Mouse (Mus musculus) heart, embryonic 10.5 days (tissue): Measurements from ENCODE around the gene Fbxl21. TPM values are rescaled to one million over a fixed set of nuclear protein-coding genes. Genes with fewer than 3 reads are reported as not detected.

Source experiments
- DNase-seq: peaks from one replicate; pipeline ENCODE4 v3.0.0-alpha.2; 2017; ENCODE audit warnings: low spot score
- H3K27ac ChIP-seq: fragments of 300-500 bp; sonication (generic); 2 replicates; pipeline ENCODE4 v1.5.1; 2016; ENCODE audit warnings: mild to moderate bottlenecking
- H3K27me3 ChIP-seq: fragments of 300-500 bp; sonication (generic); 2 replicates; pipeline ENCODE4 v1.6.1; 2016; ENCODE audit warnings: mild to moderate bottlenecking; ENCODE audit not compliant: poor library complexity, insufficient read depth, severe bottlenecking
- H3K36me3 ChIP-seq: fragments of 300-500 bp; sonication (generic); 2 replicates; pipeline ENCODE4 v1.6.1; 2016; ENCODE audit warnings: mild to moderate bottlenecking, moderate library complexity
- H3K4me1 ChIP-seq: fragments of 300-500 bp; sonication (generic); 2 replicates; pipeline ENCODE4 v1.6.1; 2016; ENCODE audit warnings: mild to moderate bottlenecking
- H3K4me3 ChIP-seq: fragments of 300-500 bp; sonication (generic); 2 replicates; pipeline ENCODE4 v1.5.1; 2016; ENCODE audit warnings: mild to moderate bottlenecking, moderate library complexity
- H3K9me3 ChIP-seq: fragments of 300-500 bp; sonication (generic); 2 replicates; pipeline ENCODE4 v1.6.1; 2016; ENCODE audit warnings: mild to moderate bottlenecking, moderate library complexity
- WGBS: fragments of 180-500 bp; shearing (Covaris S2); methylation state at CpG from one replicate; pipeline ENCODE4 v1.1.7; 2016; 5-methylcytosine and 5-hydroxymethylcytosine counted together
- polyA plus RNA-seq: library from polyadenylated mRNA; unstranded; fragments of >200 nt; fragmentation: Nextera tagmentation; extraction: Ambion mirVana; gene quantifications from 2 replicates; pipeline ENCODE4 v1.2.1, GENCODE M21; 2016

The Fbxl21 gene
- polyA plus RNA-seq, 1 experiment from 2014 or later = 1.1 TPM

DNA sequence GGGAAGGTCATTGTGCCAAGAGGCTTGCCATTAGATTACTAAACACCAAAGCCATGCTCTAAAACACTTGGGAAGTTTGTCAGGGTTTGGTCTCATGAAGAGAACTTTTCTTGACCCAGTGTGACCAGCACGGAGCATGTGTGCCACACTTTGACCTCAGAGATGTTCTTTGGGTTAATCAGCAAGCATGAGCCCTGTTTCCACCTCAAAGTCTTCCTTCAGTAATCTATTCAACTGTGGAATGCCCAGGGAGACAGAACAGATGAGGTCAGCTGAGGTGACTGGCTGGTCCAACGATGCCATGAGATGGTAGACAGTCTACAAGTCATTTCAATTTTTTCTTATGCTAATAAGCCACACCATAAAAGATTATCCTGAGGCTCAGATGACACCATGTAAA lies 12.5 kb upstream of the Fbxl21 start:
- DNase-seq = no peak
- Histone ChIP-seq H3K36me3 (no peaks in the 10 kb centered on the region), H3K9me3 (no peaks in the 10 kb centered on the region; the same call in 1 of the 2 replicates), H3K4me1 (no peaks in the 10 kb centered on the region), H3K27ac (no peak overlapping the region), H3K27me3 (no peaks in the 10 kb centered on the region), H3K4me3 (no peak overlapping the region)
- whole genome bisulfite sequencing = 85% methylated on average over 2 of the region's 2 CpGs

DNA sequence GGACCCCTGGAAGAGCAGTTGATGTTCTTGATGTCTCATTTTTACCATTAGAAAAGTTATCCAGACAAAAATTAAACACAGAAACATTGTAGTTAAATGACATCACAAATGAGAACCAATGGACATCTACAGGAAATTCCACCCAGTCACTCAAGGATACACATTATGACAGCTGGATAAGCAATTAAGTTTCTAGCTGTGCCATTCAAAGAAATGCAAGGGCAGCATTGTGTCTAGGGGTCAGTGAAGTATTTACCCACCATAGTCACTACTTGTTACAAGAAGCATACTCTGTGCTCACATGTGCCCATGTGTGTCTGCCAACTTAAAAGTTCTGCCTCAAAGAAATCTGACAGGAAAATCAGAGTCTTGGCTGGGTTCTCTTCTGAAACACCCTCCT lies 8.7 kb upstream of the Fbxl21 start:
- Histone ChIP-seq H3K36me3 (no peaks in the 10 kb centered on the region), H3K4me3 (no peak overlapping the region), H3K9me3 (no peaks in the 10 kb centered on the region), H3K27ac (no peak overlapping the region), H3K27me3 (no peaks in the 10 kb centered on the region), H3K4me1 (no peaks in the 10 kb centered on the region)
- DNase-seq = no peak

DNA sequence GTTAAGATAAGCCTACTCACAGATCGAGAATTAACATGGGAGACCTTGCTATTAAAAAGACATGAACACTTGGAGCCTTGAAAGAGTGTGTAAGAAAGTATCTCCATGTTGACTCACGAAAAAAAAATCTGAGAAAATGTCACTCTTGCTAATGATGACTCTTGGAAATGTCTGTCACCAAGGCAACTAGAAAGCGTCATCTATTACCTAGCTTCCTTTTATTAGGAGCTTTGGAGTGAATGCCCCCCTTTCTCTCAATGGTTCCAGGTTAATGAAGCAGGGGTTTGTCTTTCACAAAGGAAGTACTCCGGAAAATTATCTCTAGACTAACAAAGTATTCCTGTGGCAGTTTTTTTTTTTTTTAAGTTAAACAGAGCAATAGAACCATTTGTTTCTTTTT lies 6.0 kb upstream of the Fbxl21 start:
- DNase-seq = no peak
- H3K4me1 ChIP-seq = no peaks in the 10 kb centered on the region

DNA sequence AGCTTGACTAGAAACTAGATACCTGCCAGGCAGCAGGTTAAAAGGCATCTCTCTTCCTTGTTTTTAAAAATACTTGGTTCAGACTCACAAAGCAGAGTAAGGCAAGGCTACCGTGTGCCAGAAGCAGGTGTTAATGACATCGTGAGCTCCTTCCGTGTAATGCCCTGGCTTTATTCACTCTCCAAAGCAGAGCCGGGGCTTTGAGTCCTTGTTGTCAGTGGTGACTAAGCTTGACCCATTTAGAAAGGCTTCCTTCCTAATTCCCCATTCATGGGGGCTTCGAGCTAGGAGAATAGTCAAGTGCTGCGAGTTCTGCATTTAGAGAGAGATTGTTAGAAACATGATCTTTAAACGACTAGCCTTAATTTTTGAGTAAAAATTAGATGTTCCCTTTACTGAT lies 5.5 kb upstream of the Fbxl21 start:
- 64% methylated on average over 7 of the region's 7 CpGs for WGBS
- Histone ChIP-seq H3K27ac (no peak overlapping the region), H3K9me3 (no peaks in the 10 kb centered on the region), H3K4me3 (no peak overlapping the region), H3K27me3 (no peaks in the 10 kb centered on the region), H3K4me1 (peaks cover under 1% of the 10 kb centered on the region; the same call in 1 of the 2 replicates), H3K36me3 (no peaks in the 10 kb centered on the region)
- DNase-seq = no peak

More for the DNA sequence above, 6.0 kb upstream of the Fbxl21 start:
- Histone ChIP-seq H3K4me3 (no peak overlapping the region), H3K9me3 (no peaks in the 10 kb centered on the region), H3K27me3 (no peaks in the 10 kb centered on the region), H3K36me3 (no peaks in the 10 kb centered on the region), H3K27ac (no peak overlapping the region)
- 66% methylated on average over 4 of the region's 4 CpGs for WGBS

DNA sequence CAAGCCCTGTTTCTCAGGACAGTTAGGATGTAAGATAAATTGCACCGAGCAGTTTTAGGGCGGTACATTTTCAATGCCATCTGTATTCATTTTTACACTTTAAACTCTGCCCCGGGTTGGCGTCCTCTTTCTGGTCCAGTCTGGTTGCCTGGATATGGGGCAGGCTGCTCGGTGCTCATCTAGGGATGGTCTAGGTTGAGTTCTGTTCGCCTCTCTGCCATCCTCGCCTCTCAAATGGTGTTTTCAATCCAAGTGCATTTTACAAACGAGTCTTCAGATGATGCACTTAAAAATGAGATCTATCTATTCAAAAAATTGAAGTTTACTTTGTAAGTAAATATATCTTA lies 522 bp downstream of the Fbxl21 start:
- peak overlapping the region; percentile 77 for H3K27ac ChIP-seq

DNA sequence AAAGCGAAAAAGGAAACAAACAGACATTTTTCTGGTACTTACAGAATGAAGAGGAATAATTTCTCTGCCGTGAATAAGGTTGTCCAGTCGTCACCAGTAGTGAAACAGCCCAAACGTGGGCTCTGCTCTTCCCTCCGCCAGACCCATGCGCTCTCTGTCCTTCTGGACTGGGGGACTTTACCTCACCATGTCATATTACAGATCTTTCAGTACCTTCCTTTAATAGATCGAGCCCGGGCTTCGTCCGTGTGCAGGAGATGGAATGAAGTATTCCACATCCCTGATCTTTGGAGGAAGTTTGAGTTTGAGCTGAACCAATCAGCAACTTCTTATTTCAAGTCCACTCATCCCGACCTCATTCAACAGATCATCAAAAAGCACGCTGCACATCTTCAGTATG lies 4.6 kb downstream of the Fbxl21 start:
- Histone ChIP-seq H3K4me1 (peaks cover 10% of the 10 kb centered on the region), H3K9me3 (no peaks in the 10 kb centered on the region), H3K4me3 (no peak overlapping the region), H3K27me3 (no peaks in the 10 kb centered on the region), H3K27ac (no peak overlapping the region), H3K36me3 (no peaks in the 10 kb centered on the region)
- 80% methylated on average over 12 of the region's 12 CpGs for WGBS
- DNase-seq = peak; percentile 66

More for the DNA sequence above, 522 bp downstream of the Fbxl21 start:
- 6% methylated on average over 8 of the region's 8 CpGs for WGBS
- no peak for DNase-seq
- no peaks in the 10 kb centered on the region for H3K27me3 ChIP-seq
- peak overlapping the region; percentile 83 for H3K4me3 ChIP-seq
- H3K4me1 ChIP-seq = peaks cover 12% of the 10 kb centered on the region
- H3K9me3 ChIP-seq = no peaks in the 10 kb centered on the region
- no peaks in the 10 kb centered on the region for H3K36me3 ChIP-seq

DNA sequence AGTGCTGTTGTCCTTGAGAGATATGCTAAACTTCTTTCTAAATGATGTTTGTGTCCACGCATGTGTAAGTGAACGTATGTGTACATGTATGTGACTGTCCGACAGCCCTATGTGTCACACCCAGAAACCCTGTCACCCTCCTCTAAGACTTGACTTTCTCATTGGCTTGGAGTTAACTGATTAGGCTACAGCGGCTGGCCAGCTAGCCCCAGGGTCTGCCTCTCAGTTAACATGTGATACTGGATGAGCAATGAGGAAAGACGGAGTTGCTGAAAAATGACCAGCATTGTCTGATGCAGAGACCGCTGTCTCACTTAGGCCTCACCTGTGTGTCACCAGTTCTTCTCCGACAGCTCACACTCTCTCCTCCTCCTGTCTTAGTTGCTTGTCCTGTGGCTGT lies 5.6 kb downstream of the Fbxl21 start:
- Histone ChIP-seq H3K4me3 (no peak overlapping the region), H3K27me3 (no peaks in the 10 kb centered on the region), H3K4me1 (0 out of 2 replicates have a peak, but pooled peaks cover under 1% of the 10 kb centered on the region), H3K9me3 (no peaks in the 10 kb centered on the region), H3K36me3 (no peaks in the 10 kb centered on the region), H3K27ac (no peak overlapping the region)
- peak; percentile 68 for DNase-seq
- WGBS = 79% methylated on average over 7 of the region's 7 CpGs

DNA sequence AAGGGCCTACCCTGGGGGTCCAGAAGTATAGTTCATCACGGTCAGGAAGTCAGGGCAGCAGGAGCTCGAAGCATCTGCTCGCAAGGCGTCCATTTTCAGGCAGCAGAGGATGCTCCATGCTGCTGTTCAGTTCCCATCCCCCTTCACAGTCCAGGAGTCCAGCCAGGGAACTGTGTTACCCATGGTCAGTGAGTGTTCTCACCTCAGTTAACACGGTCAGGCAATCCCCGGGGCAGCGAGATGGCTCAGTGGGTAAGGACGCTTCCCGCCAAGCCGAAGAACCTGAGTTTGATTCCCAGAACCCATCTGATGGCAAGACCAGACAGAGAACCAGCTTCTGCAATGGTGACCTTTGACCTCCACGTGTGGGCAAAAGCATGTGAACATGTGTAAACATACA lies 6.0 kb downstream of the Fbxl21 start:
- DNase-seq = peak; percentile 50
- no peak overlapping the region for H3K4me3 ChIP-seq
- no peaks in the 10 kb centered on the region for H3K27me3 ChIP-seq
- WGBS = 85% methylated on average over 11 of the region's 11 CpGs
- H3K4me1 ChIP-seq = no peaks in the 10 kb centered on the region
- no peak overlapping the region for H3K27ac ChIP-seq
- no peaks in the 10 kb centered on the region for H3K9me3 ChIP-seq
- no peaks in the 10 kb centered on the region for H3K36me3 ChIP-seq

DNA sequence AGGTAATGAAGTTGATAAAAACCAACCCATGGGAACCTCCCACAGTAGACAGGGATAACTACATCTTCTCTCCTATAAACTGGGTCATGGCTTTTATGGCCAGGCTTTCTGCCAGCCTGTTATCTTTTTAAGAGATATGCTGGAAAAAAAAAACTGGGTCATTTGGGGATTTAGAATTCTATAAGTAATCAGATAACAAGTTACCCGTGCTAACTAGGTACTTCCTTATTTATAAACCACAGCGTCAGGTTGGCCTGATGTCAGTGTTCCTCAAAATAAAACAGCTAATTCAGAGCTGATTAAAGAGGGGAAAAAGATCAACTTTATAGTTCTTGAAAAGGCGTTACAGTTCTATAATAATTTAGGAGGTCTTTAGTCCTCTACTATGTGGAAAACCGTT lies 6.8 kb downstream of the Fbxl21 start:
- H3K27me3 ChIP-seq = no peaks in the 10 kb centered on the region
- H3K9me3 ChIP-seq = no peaks in the 10 kb centered on the region
- no peak overlapping the region for H3K4me3 ChIP-seq
- peaks cover 2% of the 10 kb centered on the region; the same call in 1 of the 2 replicates for H3K36me3 ChIP-seq
- H3K4me1 ChIP-seq = no peaks in the 10 kb centered on the region
- no peak overlapping the region for H3K27ac ChIP-seq
- no peak for DNase-seq
- WGBS = 74% methylated on average over 4 of the region's 4 CpGs

DNA sequence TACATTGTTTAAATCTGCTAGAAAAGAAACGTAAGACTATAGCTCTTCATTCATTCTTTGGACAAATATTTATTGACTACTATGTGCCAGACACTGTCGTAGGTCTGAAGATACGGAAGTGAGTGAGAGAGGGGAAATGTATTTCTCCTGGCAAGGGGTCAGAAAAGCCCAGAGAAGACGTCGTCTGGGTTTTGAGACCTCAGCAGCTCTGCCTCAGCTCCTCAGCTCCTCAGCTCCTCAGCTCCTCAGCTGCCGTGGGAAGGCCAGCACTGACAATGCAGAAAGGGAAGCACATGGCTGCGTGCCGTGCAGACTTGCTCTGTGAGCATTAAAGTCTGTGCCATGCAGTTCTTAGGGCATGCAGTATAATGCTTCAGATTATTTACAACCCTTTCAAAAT lies 7.4 kb downstream of the Fbxl21 start:
- 58% methylated on average over 8 of the region's 8 CpGs for WGBS
- H3K27me3 ChIP-seq = no peaks in the 10 kb centered on the region
- peak; percentile 22 for DNase-seq
- H3K36me3 ChIP-seq = peaks cover 4% of the 10 kb centered on the region; the same call in 1 of the 2 replicates
- no peak overlapping the region for H3K4me3 ChIP-seq
- H3K27ac ChIP-seq = no peak overlapping the region
- H3K4me1 ChIP-seq = no peaks in the 10 kb centered on the region
- H3K9me3 ChIP-seq = no peaks in the 10 kb centered on the region

DNA sequence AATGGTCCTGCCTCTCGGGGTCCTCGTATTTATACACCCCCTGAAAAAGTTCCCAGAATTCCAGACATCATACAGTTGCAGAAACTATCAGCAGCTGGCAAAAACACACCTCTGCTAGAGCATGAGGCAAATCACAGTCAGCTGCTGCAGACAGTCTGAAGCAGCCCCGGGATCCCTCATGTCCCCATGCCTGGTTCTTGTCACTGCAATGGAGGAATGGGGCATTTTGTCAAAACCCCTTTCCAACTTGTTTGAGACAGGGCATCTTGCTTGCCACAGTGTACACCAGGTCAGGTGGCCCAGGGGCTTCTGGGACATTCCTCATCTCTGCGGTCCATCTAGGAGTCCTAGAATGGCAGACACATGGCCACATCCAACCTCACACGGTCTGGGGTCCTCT lies 12.7 kb downstream of the Fbxl21 start:
- H3K4me1 ChIP-seq = no peaks in the 10 kb centered on the region
- 0 out of 2 replicates have a peak, but pooled peaks cover 3% of the 10 kb centered on the region for H3K9me3 ChIP-seq
- 86% methylated on average over 5 of the region's 5 CpGs for WGBS
- no peak overlapping the region for H3K4me3 ChIP-seq
- no peak overlapping the region for H3K27ac ChIP-seq
- DNase-seq = peak; percentile 51
- H3K36me3 ChIP-seq = peaks cover 4% of the 10 kb centered on the region; the same call in 1 of the 2 replicates
- H3K27me3 ChIP-seq = no peaks in the 10 kb centered on the region

DNA sequence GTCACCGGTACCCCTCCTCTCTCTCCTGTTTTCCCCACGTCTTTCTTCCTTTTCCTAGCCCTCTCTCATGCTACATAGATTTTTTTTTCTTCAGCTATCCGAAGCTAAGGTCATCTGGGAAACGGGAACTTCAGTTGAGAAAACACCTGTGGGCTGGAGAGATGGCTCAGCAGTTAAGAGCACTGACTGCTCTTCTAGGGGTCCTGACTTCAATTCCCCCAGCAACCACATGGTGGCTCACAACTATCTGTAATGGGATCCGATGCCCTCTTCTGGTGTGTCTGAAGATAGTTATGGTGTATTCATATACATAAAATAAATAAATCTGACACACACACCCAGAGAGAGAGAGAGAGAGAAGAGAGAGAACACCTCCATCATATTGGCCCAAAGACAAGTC lies 13.3 kb downstream of the Fbxl21 start:
- no peak overlapping the region for H3K27ac ChIP-seq
- 66% methylated on average over 5 of the region's 5 CpGs for WGBS
- peak; percentile 56 for DNase-seq
- H3K27me3 ChIP-seq = no peaks in the 10 kb centered on the region
- H3K36me3 ChIP-seq = peaks cover 4% of the 10 kb centered on the region; the same call in 1 of the 2 replicates
- no peaks in the 10 kb centered on the region for H3K4me1 ChIP-seq
- H3K4me3 ChIP-seq = no peak overlapping the region
- 0 out of 2 replicates have a peak, but pooled peaks cover 3% of the 10 kb centered on the region for H3K9me3 ChIP-seq

DNA sequence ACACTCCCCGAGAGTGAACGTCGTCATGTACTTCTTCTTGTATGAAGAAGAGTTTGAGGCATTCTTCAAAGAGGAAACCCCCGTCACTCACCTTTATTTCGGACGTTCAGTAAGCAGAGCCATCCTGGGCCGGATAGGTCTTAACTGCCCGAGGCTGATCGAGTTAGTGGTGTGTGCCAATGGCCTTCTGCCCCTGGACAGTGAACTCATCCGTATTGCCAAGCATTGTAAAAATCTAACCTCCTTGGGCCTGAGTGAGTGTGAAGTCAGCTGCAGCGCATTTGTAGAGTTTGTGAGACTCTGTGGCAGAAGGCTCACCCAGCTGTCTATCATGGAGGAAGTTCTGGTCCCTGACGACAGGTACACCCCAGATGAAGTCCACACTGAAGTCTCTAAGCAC lies 14.8 kb downstream of the Fbxl21 start:
- WGBS = 78% methylated on average over 12 of the region's 12 CpGs

DNA sequence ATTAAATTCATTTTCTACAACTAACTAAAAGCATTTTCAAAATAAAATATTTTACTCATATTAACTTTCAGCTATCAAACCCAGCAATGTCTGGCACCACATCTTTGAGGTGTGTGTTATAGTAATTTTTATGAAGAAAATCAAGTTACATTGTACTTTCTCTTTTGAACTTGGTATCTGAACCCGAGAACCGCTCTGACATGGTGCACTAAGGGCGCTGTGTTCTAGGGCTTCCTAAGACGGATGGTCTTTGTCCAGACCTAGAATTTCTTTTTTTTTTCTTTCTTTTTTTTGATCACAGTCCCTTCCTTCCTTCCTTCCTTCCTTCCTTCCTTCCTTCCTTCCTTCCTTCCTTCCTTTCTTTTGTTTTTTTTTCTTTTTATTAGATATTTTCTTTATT lies 17.6 kb downstream of the Fbxl21 start:
- WGBS = 90% methylated on average over 4 of the region's 4 CpGs
- DNase-seq = no peak
- no peaks in the 10 kb centered on the region for H3K4me1 ChIP-seq
- H3K9me3 ChIP-seq = 0 out of 2 replicates have a peak, but pooled peaks cover 2% of the 10 kb centered on the region
- H3K4me3 ChIP-seq = no peak overlapping the region
- H3K27me3 ChIP-seq = no peaks in the 10 kb centered on the region
- no peak overlapping the region for H3K27ac ChIP-seq
- H3K36me3 ChIP-seq = no peaks in the 10 kb centered on the region

More for the DNA sequence above, 14.8 kb downstream of the Fbxl21 start:
- Histone ChIP-seq H3K9me3 (0 out of 2 replicates have a peak, but pooled peaks cover 3% of the 10 kb centered on the region), H3K4me3 (no peak overlapping the region), H3K27ac (no peak overlapping the region), H3K4me1 (no peaks in the 10 kb centered on the region), H3K36me3 (peaks cover 4% of the 10 kb centered on the region; the same call in 1 of the 2 replicates), H3K27me3 (no peaks in the 10 kb centered on the region)
- peak; percentile 61 for DNase-seq
